Mouse (Mus musculus) cortical plate, adult 2 months (tissue): ENCODE data around the gene Tma7.

ENCODE experiments used
- CTCF ChIP-seq: fragments of 200-500 bp; IDR thresholded peaks from 2 replicates; pipeline ENCODE4 v1.5.1; 2011; ENCODE audit warnings: mild to moderate bottlenecking, control low read depth, low read length; ENCODE audit not compliant: insufficient read depth; ENCODE audit errors: extremely low read depth
- POLR2A ChIP-seq: fragments of 200-500 bp; IDR thresholded peaks from 2 replicates; pipeline ENCODE4 v1.6.1; 2011; ENCODE audit warnings: mild to moderate bottlenecking, low read length, control low read depth; ENCODE audit not compliant: insufficient read depth; ENCODE audit errors: extremely low read depth

GRCm38 (mm10) chr9:109098366-109098765, 16.0 kb upstream of the Tma7 start:
- TF ChIP-seq CTCF (no peak), POLR2A (no peak)
